Mouse (Mus musculus) embryonic facial prominence, embryonic 11.5 days (tissue): ENCODE results near the gene Pik3r6. TPM values are rescaled to one million over a fixed set of nuclear protein-coding genes. Genes with fewer than 3 reads are reported as not detected.

ENCODE experiments used
- ATAC-seq: fragments of 200-750 bp; cut with Nextera tagmentation; replicated peaks from 2 replicates; pipeline ENCODE4 v1.8.0; 2017; ENCODE audit warnings: low read depth; ENCODE audit not compliant: insufficient number of reproducible peaks, low FRiP score, low TSS enrichment
- DNase-seq: peaks from one replicate; pipeline ENCODE4 v3.0.0-alpha.2; 2015; ENCODE audit warnings: low spot score
- H3K27ac ChIP-seq: fragments of 300-500 bp; sonication (generic); replicated peaks from 2 replicates; pipeline ENCODE4 v1.5.1; 2014; ENCODE audit warnings: mild to moderate bottlenecking, low read depth, low read length, control low read depth
- H3K27me3 ChIP-seq: fragments of 300-500 bp; sonication (generic); 2 replicates; pipeline ENCODE4 v1.6.1; 2014; ENCODE audit warnings: mild to moderate bottlenecking, low read length, moderate library complexity, mixed read lengths; ENCODE audit not compliant: control insufficient read depth, insufficient read depth
- H3K36me3 ChIP-seq: fragments of 300-500 bp; sonication (generic); replicated peaks from 2 replicates; pipeline ENCODE4 v1.6.1; 2014; ENCODE audit warnings: low read depth, mild to moderate bottlenecking, low read length, moderate library complexity, mixed read lengths; ENCODE audit not compliant: control insufficient read depth, insufficient read depth
- H3K4me1 ChIP-seq: fragments of 300-500 bp; sonication (generic); 2 replicates; pipeline ENCODE4 v1.6.1; 2014; ENCODE audit warnings: low read length, mixed read lengths; ENCODE audit not compliant: control insufficient read depth, insufficient read depth
- H3K4me2 ChIP-seq: fragments of 300-500 bp; sonication (generic); 2 replicates; pipeline ENCODE4 v1.6.1; 2014; ENCODE audit warnings: low read depth, mild to moderate bottlenecking, control low read depth, low read length, moderate library complexity
- H3K4me3 ChIP-seq: fragments of 300-500 bp; sonication (generic); 2 replicates; pipeline ENCODE4 v1.5.1; 2014; ENCODE audit warnings: low read depth, low read length, control low read depth
- H3K9ac ChIP-seq: fragments of 300-500 bp; sonication (generic); replicated peaks from 2 replicates; pipeline ENCODE4 v1.6.1; 2014; ENCODE audit warnings: mild to moderate bottlenecking, control low read depth, low read length
- H3K9me3 ChIP-seq: fragments of 300-500 bp; sonication (generic); replicated peaks from 2 replicates; pipeline ENCODE4 v1.6.1; 2016; ENCODE audit warnings: mild to moderate bottlenecking, low read length, inconsistent platforms, mixed read lengths; ENCODE audit not compliant: control insufficient read depth
- WGBS: fragments of 180-500 bp; shearing (Covaris S2); extraction: QIAGEN DNeasy Blood & Tissue Kit; methylation state at CpG from one replicate; pipeline ENCODE4 v1.1.7; 2014; 5-methylcytosine and 5-hydroxymethylcytosine counted together
- polyA plus RNA-seq: library from polyadenylated mRNA; unstranded; fragments of >200 nt; fragmentation: Nextera tagmentation; extraction: Ambion mirVana; gene quantifications from 2 replicates; pipeline ENCODE4 v1.2.1, GENCODE M21; 2014

Pik3r6 gene
- polyA plus RNA-seq, 1 experiment from 2014 or later, result 1.2 TPM

- Histone ChIP-seq H3K4me1 (no peaks in the 10 kb centered on the region), H3K9ac (no peak overlapping the region), H3K4me2 (no peak overlapping the region), H3K9me3 (no peaks in the 10 kb centered on the region), H3K27ac (no peak overlapping the region), H3K27me3 (no peaks in the 10 kb centered on the region), H3K4me3 (no peak overlapping the region), H3K36me3 (no peaks in the 10 kb centered on the region)
- ATAC-seq, result no peak
- DNase-seq, result no peak
- WGBS, result 62% methylated on average over 5 of the region's 5 CpGs
These were observed 36.8 kb downstream of the Pik3r6 start for GRCm38 (mm10) chr11:68539621-68540020.

GRCm38 (mm10) chr11:68544554-68544953 is 41.7 kb downstream of the Pik3r6 start:
- no peak overlapping the region for H3K9ac ChIP-seq
- H3K9me3 ChIP-seq, result no peaks in the 10 kb centered on the region
- no peak overlapping the region for H3K27ac ChIP-seq
- H3K4me3 ChIP-seq, result no peak overlapping the region
- no peaks in the 10 kb centered on the region for H3K36me3 ChIP-seq
- ATAC-seq (no peak), DNase-seq (peak; percentile 9)
- no peaks in the 10 kb centered on the region for H3K4me1 ChIP-seq
- H3K4me2 ChIP-seq, result no peak overlapping the region
- H3K27me3 ChIP-seq, result no peaks in the 10 kb centered on the region
- 10% methylated on average over 8 of the region's 8 CpGs for WGBS

GRCm38 (mm10) chr11:68545172-68545571 is 42.4 kb downstream of the Pik3r6 start:
- H3K4me3 ChIP-seq, result no peak overlapping the region
- no peaks in the 10 kb centered on the region for H3K9me3 ChIP-seq
- ATAC-seq (no peak), DNase-seq (no peak)
- no peaks in the 10 kb centered on the region for H3K27me3 ChIP-seq
- no peak overlapping the region for H3K4me2 ChIP-seq
- H3K9ac ChIP-seq, result no peak overlapping the region
- H3K36me3 ChIP-seq, result no peaks in the 10 kb centered on the region
- H3K4me1 ChIP-seq, result no peaks in the 10 kb centered on the region
- no peak overlapping the region for H3K27ac ChIP-seq
- 56% methylated on average over 7 of the region's 7 CpGs for WGBS

- no peaks in the 10 kb centered on the region for H3K4me1 ChIP-seq
- H3K9ac ChIP-seq, result no peak overlapping the region
- H3K27ac ChIP-seq, result no peak overlapping the region
- no peaks in the 10 kb centered on the region for H3K36me3 ChIP-seq
- WGBS, result 80% methylated on average over 8 of the region's 8 CpGs
- no peaks in the 10 kb centered on the region for H3K9me3 ChIP-seq
- H3K27me3 ChIP-seq, result no peaks in the 10 kb centered on the region
- H3K4me3 ChIP-seq, result no peak overlapping the region
- H3K4me2 ChIP-seq, result no peak overlapping the region
- ATAC-seq (no peak), DNase-seq (no peak)
These were observed 42.9 kb downstream of the Pik3r6 start for GRCm38 (mm10) chr11:68545682-68546222.

- no peak overlapping the region for H3K9ac ChIP-seq
- no peak overlapping the region for H3K4me3 ChIP-seq
- H3K9me3 ChIP-seq, result no peaks in the 10 kb centered on the region
- no peak overlapping the region for H3K4me2 ChIP-seq
- no peak overlapping the region for H3K27ac ChIP-seq
- WGBS, result 62% methylated on average over 2 of the region's 2 CpGs
- H3K36me3 ChIP-seq, result no peaks in the 10 kb centered on the region
- no peaks in the 10 kb centered on the region for H3K4me1 ChIP-seq
- no peaks in the 10 kb centered on the region for H3K27me3 ChIP-seq
- ATAC-seq, result no peak
- peak; percentile 26 for DNase-seq
These were observed 44.7 kb downstream of the Pik3r6 start for GRCm38 (mm10) chr11:68547484-68547883.

GRCm38 (mm10) chr11:68549597-68549996 is 46.8 kb downstream of the Pik3r6 start:
- ATAC-seq, result no peak
- 48% methylated on average over 3 of the region's 3 CpGs for WGBS
- H3K27me3 ChIP-seq, result no peaks in the 10 kb centered on the region

GRCm38 (mm10) chr11:68550358-68550757 is 47.5 kb downstream of the Pik3r6 start:
- DNase-seq (no peak), ATAC-seq (no peak)
- H3K9me3 ChIP-seq, result no peaks in the 10 kb centered on the region
- H3K4me3 ChIP-seq, result no peak overlapping the region
- no peak overlapping the region for H3K9ac ChIP-seq
- WGBS, result 54% methylated on average over 4 of the region's 4 CpGs
- no peaks in the 10 kb centered on the region for H3K27me3 ChIP-seq
- no peaks in the 10 kb centered on the region for H3K4me1 ChIP-seq
- H3K27ac ChIP-seq, result no peak overlapping the region
- no peak overlapping the region for H3K4me2 ChIP-seq
- H3K36me3 ChIP-seq, result no peaks in the 10 kb centered on the region

More at GRCm38 (mm10) chr11:68549597-68549996, 46.8 kb downstream of the Pik3r6 start:
- no peak overlapping the region for H3K27ac ChIP-seq
- no peaks in the 10 kb centered on the region for H3K36me3 ChIP-seq
- H3K9me3 ChIP-seq, result no peaks in the 10 kb centered on the region
- no peak overlapping the region for H3K4me3 ChIP-seq
- no peak overlapping the region for H3K9ac ChIP-seq
- no peak for DNase-seq
- H3K4me2 ChIP-seq, result no peak overlapping the region
- H3K4me1 ChIP-seq, result no peaks in the 10 kb centered on the region

- 41% methylated on average over 8 of the region's 8 CpGs for WGBS
These were observed 51.2 kb downstream of the Pik3r6 start for GRCm38 (mm10) chr11:68553981-68554471.

More at GRCm38 (mm10) chr11:68553981-68554471, 51.2 kb downstream of the Pik3r6 start:
- Histone ChIP-seq H3K9me3 (no peaks in the 10 kb centered on the region), H3K9ac (no peak overlapping the region), H3K27ac (no peak overlapping the region), H3K4me1 (no peaks in the 10 kb centered on the region; the same call in 1 of the 2 replicates), H3K27me3 (peaks cover 7% of the 10 kb centered on the region; the same call in 1 of the 2 replicates), H3K4me3 (no peak overlapping the region), H3K36me3 (no peaks in the 10 kb centered on the region), H3K4me2 (no peak overlapping the region)
- no peak for ATAC-seq
- peak; percentile 25 for DNase-seq
